Mouse (Mus musculus) layer of hippocampus, adult 9-10 months (tissue): ENCODE data around the gene Gabrg3.
"Not testable (repeated sequence)": the region's sequence is repeated elsewhere in the genome, so short reads cannot be mapped to it uniquely, and the experiment has no call there.

Experiments used
- DNase-seq: peaks from one replicate; pipeline ENCODE4 v3.0.0; 2022; ENCODE audit warnings: low spot score

Gene Gabrg3

DNA sequence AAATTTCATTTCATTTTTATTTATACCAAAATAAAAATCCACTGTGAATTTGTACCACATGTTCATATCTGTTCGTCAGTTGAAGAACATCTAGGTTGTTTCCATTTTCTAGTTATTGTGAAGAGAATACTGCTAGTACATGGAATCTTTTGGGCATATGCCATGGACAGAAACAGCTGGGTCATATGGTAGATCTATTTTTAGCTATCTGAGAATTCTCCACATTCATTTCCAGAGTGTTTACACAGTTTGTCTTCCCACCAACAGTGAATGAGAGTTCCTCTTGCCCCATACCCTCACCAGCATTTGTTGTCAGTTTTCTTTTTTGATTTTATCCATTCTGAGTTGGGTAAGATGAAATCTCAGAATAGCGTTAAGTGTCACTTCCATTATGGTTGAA, 75.0 kb downstream of the Gabrg3 start:
- DNase-seq, result no peak

- no peak for DNase-seq
Measured at GRCm38 (mm10) chr7:57307337-57307736, 79.7 kb downstream of the Gabrg3 start.

GRCm38 (mm10) chr7:57296639-57297038, 90.3 kb downstream of the Gabrg3 start:
- DNase-seq, result no peak

- no peak for DNase-seq
Measured at GRCm38 (mm10) chr7:57294127-57294526, 92.9 kb downstream of the Gabrg3 start.

- DNase-seq, result no peak
Measured at GRCm38 (mm10) chr7:57293564-57293963, 93.4 kb downstream of the Gabrg3 start.

- DNase-seq, result no peak
Measured at GRCm38 (mm10) chr7:57283186-57283585, 103.8 kb downstream of the Gabrg3 start.

- no peak for DNase-seq
Measured at GRCm38 (mm10) chr7:57278841-57279240, 108.1 kb downstream of the Gabrg3 start.

- no peak for DNase-seq
Measured at GRCm38 (mm10) chr7:57260201-57260600, 126.8 kb downstream of the Gabrg3 start.

DNA sequence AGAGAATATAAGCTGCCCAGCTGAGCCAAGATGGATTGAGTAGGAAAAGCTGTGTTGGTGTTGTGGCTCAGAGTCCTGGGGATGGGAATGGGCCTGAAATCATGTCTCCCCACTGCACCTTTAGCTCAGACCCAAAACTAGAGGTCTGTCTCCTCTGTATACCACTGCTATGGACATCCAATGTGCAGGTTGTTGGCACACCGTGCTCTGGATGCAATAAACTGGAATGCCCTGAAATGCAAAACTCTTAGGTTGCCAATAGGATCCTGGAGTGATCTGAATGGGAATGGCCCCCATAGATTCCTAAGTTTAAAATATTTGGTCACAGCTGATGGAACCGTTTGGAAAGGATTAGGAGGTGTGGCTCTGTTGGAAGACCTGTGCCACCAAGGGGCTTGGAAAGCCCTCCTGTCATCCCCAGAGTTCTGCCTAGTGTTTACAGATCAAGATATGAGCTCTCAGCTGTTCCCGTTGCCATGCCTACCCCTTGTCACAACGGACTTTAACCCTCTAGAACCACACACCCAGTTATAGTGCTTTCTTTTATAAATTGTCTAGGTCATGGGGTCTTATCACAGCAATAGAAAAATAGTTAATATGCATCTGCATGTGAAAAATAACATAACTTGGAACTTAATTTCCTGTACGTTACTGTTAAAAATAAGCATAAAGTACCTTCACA, 128.0 kb downstream of the Gabrg3 start:
- no peak for DNase-seq

DNA sequence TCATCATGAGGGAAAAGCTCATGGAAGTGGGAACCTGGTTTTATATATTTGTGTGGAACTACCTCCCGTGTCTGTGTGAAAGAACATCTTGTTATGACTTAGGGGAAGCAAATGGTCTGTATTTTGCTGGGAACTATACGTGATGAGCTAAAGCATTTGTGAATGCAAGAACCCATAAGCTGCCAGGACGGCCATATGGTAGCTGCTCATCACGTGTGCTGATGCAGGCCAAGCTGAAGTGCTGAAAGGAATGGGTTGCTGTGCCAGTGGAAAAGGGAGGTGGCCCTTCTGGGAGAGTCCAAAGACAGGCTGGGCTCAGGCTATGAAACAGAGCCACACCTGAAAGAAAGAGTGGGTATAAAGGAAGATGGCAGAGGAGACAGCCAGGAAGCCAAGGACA, 143.0 kb downstream of the Gabrg3 start:
- peak; percentile 12 for DNase-seq

- DNase-seq, result no peak
Measured at GRCm38 (mm10) chr7:57214119-57214518, 172.9 kb downstream of the Gabrg3 start.

- no peak for DNase-seq
Measured at GRCm38 (mm10) chr7:57186015-57186414, 201.0 kb downstream of the Gabrg3 start.

DNA sequence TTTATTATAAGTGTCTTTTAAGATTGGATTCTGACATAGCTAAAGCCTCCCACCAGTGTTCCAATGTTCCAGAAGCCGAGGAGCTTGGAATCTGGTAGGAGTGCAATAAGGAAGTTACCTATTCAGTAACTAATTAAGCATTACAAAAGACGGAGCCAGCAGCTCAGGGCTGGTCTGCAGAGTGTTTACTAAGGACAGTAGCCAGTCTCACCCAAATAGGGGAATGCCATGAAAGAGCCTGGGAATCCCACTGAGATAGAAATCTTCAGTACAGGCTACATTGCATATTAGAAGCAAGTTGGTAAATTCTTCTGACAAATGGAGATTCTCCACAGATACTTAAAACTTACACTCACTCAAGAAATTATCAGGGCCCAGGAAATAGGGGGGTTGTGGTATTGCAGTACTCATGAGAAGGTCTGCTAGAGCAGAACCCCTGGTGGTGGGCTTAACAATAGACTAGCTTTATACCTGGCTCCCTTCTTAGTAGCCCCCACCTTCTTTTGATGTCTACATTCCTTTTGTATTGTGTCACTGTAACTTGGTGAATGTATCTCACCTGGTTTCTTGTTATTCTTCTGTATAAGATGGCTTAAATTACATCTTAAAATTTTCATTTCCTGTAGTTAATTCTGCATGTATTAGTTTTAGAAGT, 211.0 kb downstream of the Gabrg3 start:
- DNase-seq, result not testable (repeated sequence)

- no peak for DNase-seq
Measured at GRCm38 (mm10) chr7:57166931-57167330, 220.1 kb downstream of the Gabrg3 start.

DNA sequence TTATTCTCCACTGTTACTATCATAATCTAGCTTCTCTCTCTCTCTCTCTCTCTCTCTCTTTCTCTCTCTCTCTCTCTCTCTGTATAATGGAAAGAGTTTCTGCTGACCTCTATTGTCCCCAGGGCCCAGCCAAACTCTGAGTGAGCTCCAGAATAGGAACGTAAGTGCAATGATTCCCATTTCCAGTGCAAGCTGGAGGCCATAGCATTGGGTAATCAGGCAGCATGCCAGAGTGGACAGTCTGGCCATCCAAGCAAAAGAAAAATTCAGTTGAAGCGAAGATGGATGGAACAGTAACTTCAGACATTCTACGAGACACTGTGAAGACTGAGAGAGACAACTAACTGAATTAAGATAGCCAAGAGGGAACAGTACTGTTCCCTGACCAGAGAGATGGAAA, 228.8 kb downstream of the Gabrg3 start:
- DNase-seq, result no peak

- no peak for DNase-seq
Measured at GRCm38 (mm10) chr7:57153743-57154142, 233.2 kb downstream of the Gabrg3 start.

- no peak for DNase-seq
Measured at GRCm38 (mm10) chr7:57150768-57151167, 236.2 kb downstream of the Gabrg3 start.

DNA sequence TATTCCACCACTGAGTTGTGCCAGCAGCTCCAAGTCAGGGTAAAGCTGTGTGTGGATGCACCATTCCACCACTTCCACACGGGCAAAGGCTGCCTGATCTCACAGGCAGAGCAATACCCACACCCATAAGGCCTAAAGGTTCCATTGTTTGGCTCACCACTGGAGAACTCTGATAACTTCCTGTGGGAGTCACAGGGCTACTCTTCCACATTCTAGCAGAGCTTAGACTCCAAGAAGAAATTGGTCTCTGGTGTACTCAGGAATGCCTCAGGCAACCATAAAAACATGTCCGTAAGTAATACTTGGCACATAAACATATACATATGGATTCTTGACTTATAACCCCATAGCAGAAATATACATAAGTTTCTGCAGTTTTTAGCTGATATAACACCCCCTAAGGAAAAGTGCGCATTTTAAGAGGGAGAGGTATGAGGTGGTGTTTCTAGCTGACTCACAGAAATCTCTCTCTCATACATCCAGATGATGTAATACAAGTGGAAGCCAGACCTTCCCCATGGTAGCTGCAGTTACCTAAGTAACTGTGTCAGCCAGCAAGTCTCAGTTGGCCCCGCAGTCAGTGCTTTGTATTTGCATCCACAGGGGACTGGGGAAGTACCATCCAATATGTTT, 248.8 kb downstream of the Gabrg3 start:
- DNase-seq, result no peak

DNA sequence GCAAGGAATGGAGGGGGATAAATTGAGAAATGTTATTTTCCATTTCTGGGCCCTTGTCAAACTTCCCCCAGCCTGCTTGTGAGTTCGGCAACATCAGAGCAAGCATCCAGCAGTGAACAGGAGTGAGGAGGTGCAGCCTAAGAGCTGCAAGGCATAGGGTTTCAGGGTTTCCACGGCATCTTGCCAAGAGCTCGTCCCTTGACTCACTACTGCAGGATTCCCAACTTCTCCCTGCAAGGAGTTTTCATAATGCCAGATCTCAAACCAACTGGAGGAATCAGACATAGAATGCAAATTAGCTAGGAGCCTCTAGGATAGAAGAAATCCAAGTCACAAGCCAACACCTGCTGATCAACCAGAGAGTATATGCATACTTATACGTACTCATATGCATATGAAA, 254.0 kb downstream of the Gabrg3 start:
- no peak for DNase-seq

DNA sequence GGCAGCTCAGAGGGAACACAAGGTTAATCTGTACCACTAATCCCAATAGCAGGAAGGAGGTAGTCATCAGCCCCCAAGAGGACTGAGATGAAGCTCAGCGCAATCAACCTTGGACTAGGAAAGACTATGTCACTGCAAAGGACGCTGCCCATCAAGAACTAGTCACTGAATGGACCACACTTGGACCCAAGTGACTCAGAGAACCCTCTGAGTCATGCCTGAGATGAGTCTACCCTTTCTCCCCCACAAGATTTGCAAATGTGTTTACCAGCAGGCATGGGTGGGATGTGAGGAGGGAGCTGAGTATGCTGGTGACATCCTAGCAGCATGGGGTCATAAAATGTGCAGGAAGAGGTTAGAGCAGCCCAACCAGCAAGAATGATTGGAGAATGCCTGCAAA, 254.5 kb downstream of the Gabrg3 start:
- DNase-seq, result no peak

DNA sequence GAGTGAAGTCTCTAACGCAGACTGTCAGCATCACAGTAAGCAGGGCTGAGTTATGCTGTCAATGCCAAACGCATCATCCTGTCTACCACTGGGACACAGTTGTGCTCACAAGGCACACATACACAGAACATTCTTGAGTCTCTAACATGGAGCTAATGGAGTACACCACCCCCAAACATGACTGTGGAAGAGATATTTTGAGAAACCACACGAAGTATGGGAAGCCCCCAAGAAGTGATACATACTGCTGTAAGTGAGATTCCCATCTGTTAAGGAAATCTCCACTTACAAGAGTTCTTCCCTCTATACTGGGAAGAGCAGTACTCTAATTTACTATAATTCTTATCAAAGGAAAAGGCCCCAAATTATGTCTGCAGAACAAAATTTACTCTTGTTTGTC, 286.9 kb downstream of the Gabrg3 start:
- no peak for DNase-seq

DNA sequence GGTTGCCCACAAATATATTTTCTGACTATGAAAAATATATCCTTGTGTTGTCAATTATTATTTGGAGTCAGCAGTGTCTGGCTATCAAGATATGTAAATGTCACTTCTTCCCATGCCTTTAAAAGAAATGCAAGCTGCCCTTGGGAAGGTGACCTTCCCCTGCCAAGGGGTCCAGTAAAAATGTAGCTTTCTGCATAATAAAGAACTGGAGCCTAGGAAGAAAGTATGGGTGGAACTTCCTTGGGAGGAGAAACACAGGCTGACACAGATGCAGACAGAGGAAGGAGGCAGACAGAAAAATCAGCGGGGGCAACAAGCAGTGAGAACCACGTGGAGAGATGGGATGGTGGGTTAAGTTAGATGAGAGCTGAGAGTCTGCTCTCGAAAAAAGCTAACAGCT, 304.9 kb downstream of the Gabrg3 start:
- DNase-seq, result no peak

DNA sequence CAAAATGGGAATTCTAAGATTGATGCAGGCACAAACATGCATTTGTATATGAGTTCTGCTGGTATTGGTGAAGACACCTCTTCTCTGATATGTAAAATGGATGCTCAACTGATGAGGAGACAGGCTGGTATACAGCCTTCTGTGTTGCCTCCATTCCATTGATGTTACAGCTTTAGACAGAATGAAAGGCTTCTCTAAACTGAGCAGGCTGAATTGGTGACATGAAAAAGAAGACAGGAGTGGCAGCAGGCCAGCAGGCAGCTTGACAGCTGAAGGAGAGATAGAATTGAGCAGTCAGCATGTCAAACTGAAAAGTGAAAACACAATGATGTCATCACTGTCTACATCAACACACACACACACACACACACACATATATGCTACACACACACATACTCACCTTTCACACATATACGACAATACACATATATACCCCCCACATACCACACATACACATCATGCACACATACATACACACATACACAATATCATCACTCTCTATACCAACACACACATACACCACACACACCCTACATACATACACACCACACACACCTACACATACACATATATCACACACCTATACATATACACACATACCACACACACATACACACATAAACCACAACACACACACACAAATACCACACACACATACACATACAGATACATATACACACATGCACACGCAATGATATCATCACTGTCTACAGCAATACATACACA, 315.4 kb downstream of the Gabrg3 start:
- DNase-seq, result no peak
